Mouse (Mus musculus) liver, adult 2 months (tissue): ENCODE data around the gene Gys1.

Experiments
- CTCF ChIP-seq: fragments of 200-500 bp; IDR thresholded peaks from 2 replicates; pipeline ENCODE4 v1.5.1; 2011; ENCODE audit warnings: low read depth, low read length, control low read depth
- POLR2A ChIP-seq: fragments of 200-500 bp; IDR thresholded peaks from 2 replicates; pipeline ENCODE4 v1.6.1; 2011; ENCODE audit warnings: low read length, control low read depth; ENCODE audit not compliant: insufficient read depth; ENCODE audit errors: extremely low read depth

DNA sequence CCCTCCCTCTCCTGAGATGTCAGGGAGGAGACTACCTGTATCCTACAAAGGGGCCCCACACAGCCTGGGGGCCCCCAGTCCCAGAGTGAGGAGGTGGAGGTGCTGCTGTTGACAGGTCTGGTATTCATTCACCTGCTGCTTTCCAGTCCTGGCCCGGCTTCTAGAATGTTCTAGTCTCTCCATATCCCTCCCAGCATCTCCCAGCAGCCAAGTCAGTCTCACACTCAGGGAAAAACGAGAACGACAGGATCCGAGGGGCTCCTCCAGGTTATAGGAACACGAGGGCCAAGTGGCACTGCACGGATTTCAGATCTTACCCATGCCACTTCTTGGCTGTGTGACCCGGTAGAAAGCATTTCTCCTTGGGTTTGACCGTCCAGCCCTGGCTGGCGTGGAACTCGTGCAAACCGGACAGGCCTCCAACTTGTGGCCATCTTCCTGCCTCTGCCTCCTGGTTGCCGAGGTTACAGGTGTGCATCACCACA is 19.9 kb upstream of the Gys1 start:
- TF ChIP-seq CTCF (no peak), POLR2A (no peak)
